Mouse (Mus musculus) midbrain, embryonic 11.5 days (tissue): ENCODE results near the gene Sgsm2. TPM values are rescaled to one million over a fixed set of nuclear protein-coding genes. Genes with fewer than 3 reads are reported as not detected.
A peak's percentile ranks its signal among the peaks of the same experiment; 100 is the strongest.

Source experiments
- ATAC-seq: fragments of 200-750 bp; cut with Nextera tagmentation; 2 replicates; pipeline ENCODE4 v1.8.0; 2017; ENCODE audit warnings: moderate TSS enrichment, moderate library complexity; ENCODE audit not compliant: low FRiP score
- DNase-seq: peaks from one replicate; pipeline ENCODE4 v3.0.0; 2015; ENCODE audit warnings: low spot score; ENCODE audit errors: missing footprints
- H3K27ac ChIP-seq: fragments of 300-500 bp; sonication (generic); 2 replicates; pipeline ENCODE4 v1.5.1; 2014; ENCODE audit warnings: low read depth, low read length
- H3K27me3 ChIP-seq: fragments of 300-500 bp; sonication (generic); 2 replicates; pipeline ENCODE4 v1.6.1; 2014; ENCODE audit warnings: mild to moderate bottlenecking, low read length, moderate library complexity, mixed read lengths; ENCODE audit not compliant: control insufficient read depth, insufficient read depth
- H3K36me3 ChIP-seq: fragments of 300-500 bp; sonication (generic); 2 replicates; pipeline ENCODE4 v1.6.1; 2014; ENCODE audit warnings: mild to moderate bottlenecking, low read length, moderate library complexity, mixed read lengths; ENCODE audit not compliant: control insufficient read depth, insufficient read depth
- H3K4me1 ChIP-seq: fragments of 300-500 bp; sonication (generic); 2 replicates; pipeline ENCODE4 v1.6.1; 2014; ENCODE audit warnings: low read length; ENCODE audit not compliant: control insufficient read depth, insufficient read depth
- H3K4me2 ChIP-seq: fragments of 300-500 bp; sonication (generic); 2 replicates; pipeline ENCODE4 v1.6.1; 2014; ENCODE audit warnings: mild to moderate bottlenecking, moderate library complexity
- H3K4me3 ChIP-seq: fragments of 300-500 bp; sonication (generic); 2 replicates; pipeline ENCODE4 v1.5.1; 2014; ENCODE audit warnings: low read depth, low read length
- H3K9ac ChIP-seq: fragments of 300-500 bp; sonication (generic); 2 replicates; pipeline ENCODE4 v1.6.1; 2014; ENCODE audit warnings: low read length
- H3K9me3 ChIP-seq: fragments of 300-500 bp; sonication (generic); 2 replicates; pipeline ENCODE4 v1.6.1; 2016; ENCODE audit warnings: low read length; ENCODE audit not compliant: control insufficient read depth
- WGBS: fragments of 180-500 bp; shearing (Covaris S2); extraction: QIAGEN DNeasy Blood & Tissue Kit; methylation state at CpG from one replicate; pipeline ENCODE4 v1.1.7; 2014; 5-methylcytosine and 5-hydroxymethylcytosine counted together
- polyA plus RNA-seq: library from polyadenylated mRNA; unstranded; fragments of >200 nt; fragmentation: Nextera tagmentation; extraction: Ambion mirVana; gene quantifications from 2 replicates; pipeline ENCODE4 v1.2.1, GENCODE M21; 2014

The Sgsm2 gene
- polyA plus RNA-seq, 1 experiment from 2014 or later = 6.8 TPM

GRCm38 (mm10) chr11:74919249-74919648 is 22.4 kb upstream of the Sgsm2 start:
- Histone ChIP-seq H3K4me1 (no peaks in the 10 kb centered on the region), H3K9me3 (no peaks in the 10 kb centered on the region), H3K9ac (no peak overlapping the region), H3K27ac (no peak overlapping the region), H3K4me3 (no peak overlapping the region), H3K4me2 (no peak overlapping the region), H3K27me3 (no peaks in the 10 kb centered on the region), H3K36me3 (peaks cover 2% of the 10 kb centered on the region; the same call in 1 of the 2 replicates)
- WGBS = 88% methylated on average over 6 of the region's 6 CpGs
- no peak for ATAC-seq
- peak; percentile 23 for DNase-seq

GRCm38 (mm10) chr11:74912492-74912891 is 15.6 kb upstream of the Sgsm2 start:
- 89% methylated on average over 3 of the region's 3 CpGs for WGBS

GRCm38 (mm10) chr11:74909978-74910377 is 13.1 kb upstream of the Sgsm2 start:
- Histone ChIP-seq H3K9ac (no peak overlapping the region), H3K4me1 (no peaks in the 10 kb centered on the region), H3K4me2 (no peak overlapping the region), H3K9me3 (no peaks in the 10 kb centered on the region), H3K36me3 (peaks cover 31% of the 10 kb centered on the region; the same call in 1 of the 2 replicates), H3K4me3 (no peak overlapping the region), H3K27me3 (no peaks in the 10 kb centered on the region), H3K27ac (no peak overlapping the region)
- peak; percentile 51 for DNase-seq
- WGBS = 90% methylated on average over 4 of the region's 4 CpGs
- ATAC-seq = no peak

More at GRCm38 (mm10) chr11:74912492-74912891, 15.6 kb upstream of the Sgsm2 start:
- no peak for DNase-seq
- ATAC-seq = no peak
- Histone ChIP-seq H3K36me3 (peaks cover 16% of the 10 kb centered on the region; the same call in 1 of the 2 replicates), H3K27me3 (no peaks in the 10 kb centered on the region), H3K4me1 (no peaks in the 10 kb centered on the region), H3K9me3 (no peaks in the 10 kb centered on the region), H3K4me3 (no peak overlapping the region), H3K27ac (no peak overlapping the region), H3K4me2 (no peak overlapping the region), H3K9ac (no peak overlapping the region)

GRCm38 (mm10) chr11:74908618-74909399 is 11.9 kb upstream of the Sgsm2 start:
- Histone ChIP-seq H3K4me2 (no peak overlapping the region), H3K9ac (no peak overlapping the region), H3K36me3 (peaks cover 34% of the 10 kb centered on the region; the same call in 1 of the 2 replicates), H3K4me1 (no peaks in the 10 kb centered on the region), H3K9me3 (no peaks in the 10 kb centered on the region), H3K27me3 (no peaks in the 10 kb centered on the region), H3K27ac (no peak overlapping the region), H3K4me3 (no peak overlapping the region)
- no peak for ATAC-seq
- peak; percentile 68 for DNase-seq
- WGBS = 90% methylated on average over 12 of the region's 12 CpGs

GRCm38 (mm10) chr11:74907850-74908249 is 11.0 kb upstream of the Sgsm2 start:
- DNase-seq (peak; percentile 69), ATAC-seq (no peak)
- H3K9ac ChIP-seq = no peak overlapping the region
- peaks cover 38% of the 10 kb centered on the region; the same call in 1 of the 2 replicates for H3K36me3 ChIP-seq
- H3K9me3 ChIP-seq = no peaks in the 10 kb centered on the region
- no peak overlapping the region for H3K27ac ChIP-seq
- H3K4me3 ChIP-seq = no peak overlapping the region
- no peaks in the 10 kb centered on the region for H3K4me1 ChIP-seq
- H3K27me3 ChIP-seq = no peaks in the 10 kb centered on the region
- 94% methylated on average over 6 of the region's 6 CpGs for WGBS
- H3K4me2 ChIP-seq = no peak overlapping the region

- WGBS = 90% methylated on average over 5 of the region's 5 CpGs
- H3K9me3 ChIP-seq = no peaks in the 10 kb centered on the region
- no peaks in the 10 kb centered on the region for H3K27me3 ChIP-seq
- no peak overlapping the region for H3K27ac ChIP-seq
- no peak overlapping the region for H3K4me2 ChIP-seq
- DNase-seq (peak; percentile 57), ATAC-seq (no peak)
- peaks cover 6% of the 10 kb centered on the region; the same call in 1 of the 2 replicates for H3K4me1 ChIP-seq
- no peak overlapping the region for H3K4me3 ChIP-seq
- H3K9ac ChIP-seq = no peak overlapping the region
- peaks cover 38% of the 10 kb centered on the region for H3K36me3 ChIP-seq
Measured at GRCm38 (mm10) chr11:74902416-74902815, 5.6 kb upstream of the Sgsm2 start.

- no peak overlapping the region for H3K4me2 ChIP-seq
- ATAC-seq (no peak), DNase-seq (peak; percentile 19)
- peaks cover 31% of the 10 kb centered on the region for H3K36me3 ChIP-seq
- no peaks in the 10 kb centered on the region for H3K27me3 ChIP-seq
- 93% methylated on average over 6 of the region's 6 CpGs for WGBS
- no peaks in the 10 kb centered on the region for H3K9me3 ChIP-seq
- peaks cover 6% of the 10 kb centered on the region; the same call in 1 of the 2 replicates for H3K4me1 ChIP-seq
- no peak overlapping the region for H3K9ac ChIP-seq
- no peak overlapping the region for H3K4me3 ChIP-seq
- no peak overlapping the region for H3K27ac ChIP-seq
Measured at GRCm38 (mm10) chr11:74901555-74901954, 4.7 kb upstream of the Sgsm2 start.

GRCm38 (mm10) chr11:74898517-74898827 is 1.6 kb upstream of the Sgsm2 start:
- Histone ChIP-seq H3K4me2 (peak overlapping the region; percentile 89), H3K9me3 (no peaks in the 10 kb centered on the region), H3K36me3 (peaks cover 20% of the 10 kb centered on the region), H3K4me3 (peak overlapping the region; percentile 85), H3K27ac (peak overlapping the region; percentile 44; the same call in 1 of the 2 replicates), H3K9ac (peak overlapping the region; percentile 83), H3K27me3 (no peaks in the 10 kb centered on the region), H3K4me1 (peaks cover 6% of the 10 kb centered on the region)
- no peak for ATAC-seq
- DNase-seq = no peak
- WGBS = 0% methylated on average over 7 of the region's 7 CpGs

- Histone ChIP-seq H3K27me3 (no peaks in the 10 kb centered on the region), H3K4me2 (peak within 1 kb of the TSS; percentile 89), H3K27ac (peak within 1 kb of the TSS; percentile 64), H3K36me3 (peaks cover 17% of the 10 kb centered on the region), H3K9me3 (no peaks in the 10 kb centered on the region), H3K4me3 (peak within 1 kb of the TSS; percentile 85), H3K4me1 (peaks cover 6% of the 10 kb centered on the region), H3K9ac (peak within 1 kb of the TSS; percentile 83)
- peak; percentile 81 for ATAC-seq
- peak; percentile 98 for DNase-seq
- under 1% methylated on average over 54 of the region's 54 CpGs for WGBS
Measured at GRCm38 (mm10) chr11:74897678-74898516, 1.0 kb upstream of the Sgsm2 start, which contains the start of gene Tsr1. Tsr1 (plus strand) TSS chr11:74898071.
